Mouse (Mus musculus) MEL (cell line): ENCODE data around the gene Dand5. TPM values are rescaled to one million over a fixed set of nuclear protein-coding genes. Genes with fewer than 3 reads are reported as not detected.
A peak's percentile ranks its signal among the peaks of the same experiment; 100 is the strongest.

ENCODE experiments used
- DNase-seq: peaks from one replicate; pipeline ENCODE4 v3.0.0; 2011; ENCODE audit warnings: low read depth, low spot score
- H3K27ac ChIP-seq: 2 replicates; pipeline ENCODE4 v1.5.1; 2012; ENCODE audit warnings: low read depth, mild to moderate bottlenecking, control low read depth, low read length, moderate library complexity; ENCODE audit not compliant: control insufficient read depth
- H3K27me3 ChIP-seq, 2 experiments: fragments of 150-350 bp in 1 of 2; sonication (generic) in 1 of 2; 2 replicates each; pipeline ENCODE4 v1.6.1; 2012; ENCODE audit warnings: low read length in 2 of 2, mild to moderate bottlenecking in 2 of 2, improper control_type of control experiment in 1 of 2, moderate library complexity in 1 of 2; ENCODE audit not compliant: insufficient read depth in 2 of 2, control insufficient read depth in 1 of 2
- H3K36me3 ChIP-seq, 2 experiments: 2 replicates each; pipeline ENCODE4 v1.6.1; 2012 to 2014; ENCODE audit warnings: low read length in 2 of 2, improper control_type of control experiment in 1 of 2, inconsistent platforms in 1 of 2, mild to moderate bottlenecking in 1 of 2; ENCODE audit not compliant: insufficient read depth in 2 of 2, control insufficient read depth in 1 of 2
- H3K4me1 ChIP-seq, 2 experiments: fragments of 150-350 bp in 1 of 2; sonication (generic) in 1 of 2; 2 replicates each; pipeline ENCODE4 v1.6.1; 2012; ENCODE audit warnings: low read length in 2 of 2, improper control_type of control experiment in 1 of 2, mild to moderate bottlenecking in 1 of 2; ENCODE audit not compliant: insufficient read depth in 2 of 2, control insufficient read depth in 1 of 2
- H3K4me3 ChIP-seq, 2 experiments: fragments of 150-350 bp in 1 of 2; sonication (generic) in 1 of 2; 2 replicates each; pipeline ENCODE4 v1.5.1; 2012; ENCODE audit warnings: low read depth in 2 of 2, low read length in 2 of 2, mild to moderate bottlenecking in 2 of 2, moderate library complexity in 2 of 2, control low read depth in 1 of 2, improper control_type of control experiment in 1 of 2; ENCODE audit not compliant: control insufficient read depth in 1 of 2, insufficient read depth in 1 of 2
- H3K79me2 ChIP-seq: 2 replicates; pipeline ENCODE4 v1.6.1; 2012; ENCODE audit warnings: mild to moderate bottlenecking, low read length, moderate library complexity; ENCODE audit not compliant: control insufficient read depth, poor library complexity, insufficient read depth
- H3K9ac ChIP-seq: 2 replicates; pipeline ENCODE4 v1.6.1; 2012; ENCODE audit warnings: low read depth, mild to moderate bottlenecking, control low read depth, low read length, moderate library complexity; ENCODE audit not compliant: control insufficient read depth, poor library complexity, severe bottlenecking
- H3K9me3 ChIP-seq: fragments of 150-350 bp; sonication (generic); replicated peaks from 2 replicates; pipeline ENCODE4 v1.6.1; 2012; ENCODE audit warnings: mild to moderate bottlenecking, low read length, improper control_type of control experiment, moderate library complexity; ENCODE audit not compliant: insufficient read depth
- BHLHE40 ChIP-seq: IDR thresholded peaks from 2 replicates; pipeline ENCODE4 v1.6.1; 2012; ENCODE audit warnings: low read depth, mild to moderate bottlenecking, inconsistent platforms, low read length, improper control_type of control experiment, borderline replicate concordance
- CHD1 ChIP-seq: IDR thresholded peaks from 2 replicates; pipeline ENCODE4 v1.6.1; 2012; ENCODE audit warnings: low read depth, mild to moderate bottlenecking, inconsistent platforms, low read length, improper control_type of control experiment
- CHD2 ChIP-seq: IDR thresholded peaks from 2 replicates; pipeline ENCODE4 v1.6.1; 2011; ENCODE audit warnings: low read length, improper control_type of control experiment
- CTCF ChIP-seq, 3 experiments: IDR thresholded peaks in 2 of 3; conservative IDR thresholded peaks in 1 of 3; 2 replicates each; pipeline ENCODE4 v1.5.1; 2011 to 2012; ENCODE audit warnings: low read length in 3 of 3, low read depth in 2 of 3, mild to moderate bottlenecking in 2 of 3, improper control_type of control experiment in 1 of 3, inconsistent platforms in 1 of 3, mixed read lengths in 1 of 3, moderate library complexity in 1 of 3; ENCODE audit not compliant: control insufficient read depth in 1 of 3, insufficient read depth in 1 of 3, poor library complexity in 1 of 3, severe bottlenecking in 1 of 3
- E2F4 ChIP-seq: IDR thresholded peaks from 2 replicates; pipeline ENCODE4 v1.6.1; 2011; ENCODE audit warnings: low read depth, low read length, improper control_type of control experiment, borderline replicate concordance
- EP300 ChIP-seq, 2 experiments: IDR thresholded peaks; 2 replicates each; pipeline ENCODE4 v1.6.1; 2011; ENCODE audit warnings: improper control_type of control experiment in 2 of 2, low read length in 2 of 2, low read depth in 1 of 2, mild to moderate bottlenecking in 1 of 2
- ETS1 ChIP-seq: IDR thresholded peaks from 2 replicates; pipeline ENCODE4 v1.6.1; 2012; ENCODE audit warnings: low read depth, mild to moderate bottlenecking, inconsistent platforms, low read length, improper control_type of control experiment, moderate library complexity
- GABPA ChIP-seq: IDR thresholded peaks from 2 replicates; pipeline ENCODE4 v1.6.1; 2012; ENCODE audit warnings: low read depth, mild to moderate bottlenecking, inconsistent platforms, low read length, improper control_type of control experiment, moderate library complexity
- GATA1 ChIP-seq: IDR thresholded peaks from 2 replicates; pipeline ENCODE4 v1.6.1; 2011; ENCODE audit warnings: low read depth, low read length, improper control_type of control experiment
- HCFC1 ChIP-seq: IDR thresholded peaks from 2 replicates; pipeline ENCODE4 v1.6.1; 2012; ENCODE audit warnings: low read depth, mild to moderate bottlenecking, inconsistent platforms, low read length, improper control_type of control experiment, moderate library complexity
- JUND ChIP-seq: IDR thresholded peaks from 2 replicates; pipeline ENCODE4 v1.6.1; 2011; ENCODE audit warnings: low read depth, mild to moderate bottlenecking, improper control_type of control experiment, low read length
- KAT2A ChIP-seq: conservative IDR thresholded peaks from 2 replicates; pipeline ENCODE4 v1.6.1; 2012; ENCODE audit warnings: low read depth, low read length, improper control_type of control experiment, inconsistent platforms
- MAFK ChIP-seq: IDR thresholded peaks from 2 replicates; pipeline ENCODE4 v1.6.1; 2011; ENCODE audit warnings: low read depth, mild to moderate bottlenecking, low read length, improper control_type of control experiment, borderline replicate concordance
- MAX ChIP-seq: IDR thresholded peaks from 2 replicates; pipeline ENCODE4 v1.6.1; 2011; ENCODE audit warnings: low read length, improper control_type of control experiment
- MAZ ChIP-seq: IDR thresholded peaks from 2 replicates; pipeline ENCODE4 v1.6.1; 2012; ENCODE audit warnings: low read depth, mild to moderate bottlenecking, inconsistent platforms, low read length, improper control_type of control experiment
- MEF2A ChIP-seq: IDR thresholded peaks from 2 replicates; pipeline ENCODE4 v1.6.1; 2014; ENCODE audit warnings: low read depth, mild to moderate bottlenecking, inconsistent platforms, low read length, improper control_type of control experiment; ENCODE audit not compliant: poor library complexity, insufficient replicate concordance, severe bottlenecking; ENCODE audit errors: extremely low read depth
- MYB ChIP-seq: IDR thresholded peaks from 2 replicates; pipeline ENCODE4 v1.6.1; 2011; ENCODE audit warnings: mild to moderate bottlenecking, low read depth, low read length, improper control_type of control experiment
- NRF1 ChIP-seq: IDR thresholded peaks from 2 replicates; pipeline ENCODE4 v1.6.1; 2014; ENCODE audit warnings: low read depth, mild to moderate bottlenecking, inconsistent platforms, low read length, improper control_type of control experiment, moderate library complexity; ENCODE audit not compliant: poor library complexity, insufficient read depth, severe bottlenecking
- POLR2A ChIP-seq, 2 experiments: IDR thresholded peaks; 2 replicates each; pipeline ENCODE4 v1.6.1; 2011 to 2012; ENCODE audit warnings: low read length in 2 of 2, mild to moderate bottlenecking in 2 of 2, control low read depth in 1 of 2, improper control_type of control experiment in 1 of 2, low read depth in 1 of 2, moderate library complexity in 1 of 2; ENCODE audit not compliant: control insufficient read depth in 1 of 2, insufficient read depth in 1 of 2, poor library complexity in 1 of 2
- POLR2AphosphoS5 ChIP-seq: IDR thresholded peaks from 2 replicates; pipeline ENCODE4 v1.6.1; 2012; ENCODE audit warnings: low read depth, borderline replicate concordance, mild to moderate bottlenecking, inconsistent platforms, low read length, moderate library complexity, mixed read lengths
- RAD21 ChIP-seq: IDR thresholded peaks from 2 replicates; pipeline ENCODE4 v1.6.1; 2011; ENCODE audit warnings: mild to moderate bottlenecking, low read depth, low read length, improper control_type of control experiment
- SMC3 ChIP-seq: IDR thresholded peaks from 2 replicates; pipeline ENCODE4 v1.6.1; 2011; ENCODE audit warnings: low read depth, low read length, improper control_type of control experiment
- TAL1 ChIP-seq: IDR thresholded peaks from 2 replicates; pipeline ENCODE4 v1.6.1; 2012; ENCODE audit warnings: mild to moderate bottlenecking, inconsistent platforms, low read length, moderate library complexity, mixed read lengths
- TBP ChIP-seq: IDR thresholded peaks from 2 replicates; pipeline ENCODE4 v1.8.0; 2011; ENCODE audit warnings: low read depth, low read length, improper control_type of control experiment
- TCF12 ChIP-seq: IDR thresholded peaks from 2 replicates; pipeline ENCODE4 v1.6.1; 2014; ENCODE audit warnings: low read depth, mild to moderate bottlenecking, inconsistent platforms, low read length, improper control_type of control experiment, moderate library complexity
- USF2 ChIP-seq, 2 experiments: IDR thresholded peaks; 2 replicates each; pipeline ENCODE4 v1.6.1; 2011 to 2012; ENCODE audit warnings: improper control_type of control experiment in 2 of 2, low read length in 2 of 2, borderline replicate concordance in 1 of 2, inconsistent platforms in 1 of 2, low read depth in 1 of 2, mild to moderate bottlenecking in 1 of 2; ENCODE audit not compliant: insufficient read depth in 1 of 2
- ZMIZ1 ChIP-seq: IDR thresholded peaks from 2 replicates; pipeline ENCODE4 v1.6.1; 2012; ENCODE audit warnings: low read depth, mild to moderate bottlenecking, inconsistent platforms, low read length, improper control_type of control experiment, moderate library complexity
- ZNF384 ChIP-seq: IDR thresholded peaks from 2 replicates; pipeline ENCODE4 v1.6.1; 2012; ENCODE audit warnings: low read depth, mild to moderate bottlenecking, inconsistent platforms, low read length, improper control_type of control experiment
- polyA plus RNA-seq, 2 experiments: library from polyadenylated mRNA; stranded (reverse) in 1 of 2; unstranded in 1 of 2; fragments of >175 nt in 1 of 2; fragments of >200 nt in 1 of 2; gene quantifications; 2 replicates each; pipeline versions ENCODE4 v1.2.1 to v1.2.4; 2012; ENCODE audit warnings: low replicate concordance in 2 of 2, low read depth in 1 of 2; ENCODE audit not compliant: insufficient read length in 2 of 2, insufficient read depth in 1 of 2, missing spikeins in 1 of 2
- total RNA-seq: library from RNA; depleted of rRNA; stranded (reverse); fragments of 300-350 nt; gene quantifications from 2 replicates; pipeline ENCODE4 v1.2.3, GENCODE M21; 2012

Gene Dand5
- total and polyA plus RNA-seq, 3 experiments = 1.7 to 2.2 TPM; not detected in 1

GRCm38 (mm10) chr8:84806031-84806430 lies 16.6 kb downstream of the Dand5 start:
- DNase-seq = no peak
- H3K36me3 ChIP-seq = peaks cover 0 to 3% of the 10 kb centered on the region in 2 experiments; a peak in 1 of 4 replicates
- no peaks in the 10 kb centered on the region for H3K9me3 ChIP-seq
- H3K4me1 ChIP-seq = peaks cover 0 to 6% of the 10 kb centered on the region in 2 experiments; a peak in 2 of 4 replicates
- H3K4me3 ChIP-seq = no peak overlapping the region
- H3K27me3 ChIP-seq = no peaks in the 10 kb centered on the region
- TF ChIP-seq CTCF (IDR thresholded peaks at IDR 0.05 in 2 of 3, conservative IDR thresholded peaks at IDR 0.05 in 1 of 3; ENCODE audit: control insufficient read depth in 1 of 3, insufficient read depth in 1 of 3, low read depth in 2 of 3, low read length in 3 of 3, poor library complexity in 1 of 3, severe bottlenecking in 1 of 3) = peak; percentile 11 to 32 (median 13); a peak in 2 of 6 replicates
- no peak for TF ChIP-seq TBP
- no peak for TF ChIP-seq MYB
- TF ChIP-seq POLR2AphosphoS5 = no peak
- no peak for TF ChIP-seq GABPA
- TF ChIP-seq SMC3 = 0 out of 2 replicates have a peak, but pooled peaks have one; percentile 21
- no peak for TF ChIP-seq NRF1
- no peak overlapping the region for H3K9ac ChIP-seq
- H3K79me2 ChIP-seq = no peaks in the 10 kb centered on the region
- no peak overlapping the region for H3K27ac ChIP-seq

GRCm38 (mm10) chr8:84799999-84800831 lies 22.4 kb downstream of the Dand5 start, which contains the start of gene Nfix:
Gene Nfix (minus strand): TSS chr8:84800344.
- H3K27me3 ChIP-seq = no peaks in the 10 kb centered on the region
- H3K4me3 ChIP-seq = peak within 1 kb of the TSS; percentile 85 to 92
- H3K79me2 ChIP-seq = peaks cover 42% of the 10 kb centered on the region
- H3K9me3 ChIP-seq = no peaks in the 10 kb centered on the region
- H3K4me1 ChIP-seq = peaks cover 2 to 14% of the 10 kb centered on the region in 2 experiments; a peak in 2 of 4 replicates
- peak; percentile 73 for DNase-seq
- peak within 1 kb of the TSS; percentile 91 for H3K9ac ChIP-seq
- peak within 1 kb of the TSS; percentile 41 for H3K27ac ChIP-seq
- no peaks in the 10 kb centered on the region; a peak in 1 of 4 replicates for H3K36me3 ChIP-seq
- TF ChIP-seq CHD1 (no peak), E2F4 (no peak), MAX (peak; percentile 76), ETS1 (peak; percentile 21; the same call in 1 of the 2 replicates), ZMIZ1 (no peak), USF2 (IDR thresholded peaks at IDR 0.05; ENCODE audit: borderline replicate concordance in 1 of 2, insufficient read depth in 1 of 2, low read depth in 1 of 2, low read length in 2 of 2) (no peak), JUND (no peak), GATA1 (no peak), TCF12 (0 out of 2 replicates have a peak, but pooled peaks have one; percentile 20), NRF1 (peak; percentile 14; the same call in 1 of the 2 replicates), BHLHE40 (peak; percentile 73; the same call in 1 of the 2 replicates), EP300 (IDR thresholded peaks at IDR 0.05; ENCODE audit: low read depth in 1 of 2, low read length in 2 of 2) (no peak), KAT2A (no peak), MEF2A (no peak), POLR2A (IDR thresholded peaks at IDR 0.05; ENCODE audit: control insufficient read depth in 1 of 2, insufficient read depth in 1 of 2, low read depth in 1 of 2, low read length in 2 of 2, poor library complexity in 1 of 2) (peak; percentile 34 to 50; a peak in 1 of 4 replicates), MYB (no peak), CHD2 (no peak), MAZ (peak; percentile 50; the same call in 1 of the 2 replicates), RAD21 (no peak), TAL1 (no peak), HCFC1 (0 out of 2 replicates have a peak, but pooled peaks have one; percentile 23), ZNF384 (no peak), MAFK (no peak), GABPA (no peak)
